Mouse (Mus musculus) cortical plate, adult 2 months (tissue): Measurements from ENCODE around the gene Vps39.

Experiments used
- CTCF ChIP-seq: fragments of 200-500 bp; IDR thresholded peaks from 2 replicates; pipeline ENCODE4 v1.5.1; 2011; ENCODE audit warnings: mild to moderate bottlenecking, control low read depth, low read length; ENCODE audit not compliant: insufficient read depth; ENCODE audit errors: extremely low read depth
- POLR2A ChIP-seq: fragments of 200-500 bp; IDR thresholded peaks from 2 replicates; pipeline ENCODE4 v1.6.1; 2011; ENCODE audit warnings: mild to moderate bottlenecking, low read length, control low read depth; ENCODE audit not compliant: insufficient read depth; ENCODE audit errors: extremely low read depth

GRCm38 (mm10) chr2:120284705-120285104 lies 68.2 kb downstream of the Vps39 start:
- TF ChIP-seq POLR2A (no peak), CTCF (no peak)
